Mouse (Mus musculus) midbrain, embryonic 16.5 days (tissue): ENCODE results near the gene Jmjd7. TPM values are rescaled to one million over a fixed set of nuclear protein-coding genes. Genes with fewer than 3 reads are reported as not detected.

ENCODE experiments used
- ATAC-seq: fragments of 200-750 bp; cut with Nextera tagmentation; 2 replicates; pipeline ENCODE4 v1.8.0; 2017; ENCODE audit warnings: moderate TSS enrichment
- H3K27ac ChIP-seq: fragments of 300-500 bp; sonication (generic); 2 replicates; pipeline ENCODE4 v1.5.1; 2014; ENCODE audit warnings: mild to moderate bottlenecking, low read length, mixed read lengths
- H3K27me3 ChIP-seq: fragments of 300-500 bp; sonication (generic); 2 replicates; pipeline ENCODE4 v1.6.1; 2014; ENCODE audit warnings: low read depth, low read length, mixed read lengths; ENCODE audit not compliant: control insufficient read depth, insufficient read depth
- H3K36me3 ChIP-seq: fragments of 300-500 bp; sonication (generic); 2 replicates; pipeline ENCODE4 v1.6.1; 2014; ENCODE audit warnings: mild to moderate bottlenecking, low read length, moderate library complexity, mixed read lengths; ENCODE audit not compliant: control insufficient read depth, insufficient read depth
- H3K4me1 ChIP-seq: fragments of 300-500 bp; sonication (generic); 2 replicates; pipeline ENCODE4 v1.6.1; 2014; ENCODE audit warnings: mild to moderate bottlenecking, low read length, mixed read lengths; ENCODE audit not compliant: control insufficient read depth, insufficient read depth
- H3K4me2 ChIP-seq: fragments of 300-500 bp; sonication (generic); 2 replicates; pipeline ENCODE4 v1.6.1; 2014; ENCODE audit warnings: mild to moderate bottlenecking, low read length, mixed read lengths
- H3K4me3 ChIP-seq: fragments of 300-500 bp; sonication (generic); 2 replicates; pipeline ENCODE4 v1.5.1; 2014; ENCODE audit warnings: low read depth, mild to moderate bottlenecking, low read length, moderate library complexity, mixed read lengths
- H3K9ac ChIP-seq: fragments of 300-500 bp; sonication (generic); 2 replicates; pipeline ENCODE4 v1.6.1; 2014; ENCODE audit warnings: low read depth, low read length, mixed read lengths
- H3K9me3 ChIP-seq: fragments of 300-500 bp; sonication (generic); replicated peaks from 2 replicates; pipeline ENCODE4 v1.6.1; 2014; ENCODE audit warnings: mild to moderate bottlenecking, low read length, mixed read lengths; ENCODE audit not compliant: control insufficient read depth, poor library complexity, severe bottlenecking
- WGBS: fragments of 180-500 bp; shearing (Covaris S2); extraction: QIAGEN DNeasy Blood & Tissue Kit; methylation state at CpG from one replicate; pipeline ENCODE4 v1.1.7; 2014; 5-methylcytosine and 5-hydroxymethylcytosine counted together
- polyA plus RNA-seq: library from polyadenylated mRNA; unstranded; fragments of >200 nt; fragmentation: Nextera tagmentation; extraction: Ambion mirVana; gene quantifications from 2 replicates; pipeline ENCODE4 v1.2.1, GENCODE M21; 2015

Jmjd7 gene
- polyA plus RNA-seq, 1 experiment from 2014 or later = 16.7 TPM

GRCm38 (mm10) chr2:120030380-120030779, 3.1 kb downstream of the Jmjd7 start:
- peaks cover 5% of the 10 kb centered on the region; the same call in 1 of the 2 replicates for H3K36me3 ChIP-seq
- 96% methylated on average over 8 of the region's 8 CpGs for WGBS

GRCm38 (mm10) chr2:120032726-120033467, 5.6 kb downstream of the Jmjd7 start, which contains the start of gene Pla2g4b:
Gene Pla2g4b (plus strand): TSS chr2:120033417.
- no peak for ATAC-seq
- H3K27ac ChIP-seq = no peak within 1 kb of the TSS
- no peak within 1 kb of the TSS for H3K9ac ChIP-seq
- no peak within 1 kb of the TSS for H3K4me3 ChIP-seq
- WGBS = 92% methylated on average over 12 of the region's 12 CpGs
- H3K27me3 ChIP-seq = no peaks in the 10 kb centered on the region
- H3K9me3 ChIP-seq = no peaks in the 10 kb centered on the region
- peaks cover 8% of the 10 kb centered on the region for H3K4me1 ChIP-seq
- no peak within 1 kb of the TSS for H3K4me2 ChIP-seq
- H3K36me3 ChIP-seq = peaks cover 7% of the 10 kb centered on the region; the same call in 1 of the 2 replicates

More at GRCm38 (mm10) chr2:120030380-120030779, 3.1 kb downstream of the Jmjd7 start:
- ATAC-seq = no peak
- no peaks in the 10 kb centered on the region for H3K9me3 ChIP-seq
- no peaks in the 10 kb centered on the region for H3K27me3 ChIP-seq
- no peak overlapping the region for H3K27ac ChIP-seq
- H3K9ac ChIP-seq = no peak overlapping the region
- H3K4me3 ChIP-seq = no peak overlapping the region
- H3K4me1 ChIP-seq = peaks cover 14% of the 10 kb centered on the region
- no peak overlapping the region for H3K4me2 ChIP-seq

- no peak overlapping the region for H3K27ac ChIP-seq
- H3K9ac ChIP-seq = no peak overlapping the region
- no peak overlapping the region for H3K4me2 ChIP-seq
- H3K36me3 ChIP-seq = peaks cover 13% of the 10 kb centered on the region
- no peak for ATAC-seq
- peaks cover under 1% of the 10 kb centered on the region; the same call in 1 of the 2 replicates for H3K4me1 ChIP-seq
- no peaks in the 10 kb centered on the region for H3K9me3 ChIP-seq
- no peaks in the 10 kb centered on the region for H3K27me3 ChIP-seq
- WGBS = 81% methylated on average over 5 of the region's 5 CpGs
- H3K4me3 ChIP-seq = no peak overlapping the region
Observed at GRCm38 (mm10) chr2:120033726-120034125, 6.4 kb downstream of the Jmjd7 start.

- peaks cover 28% of the 10 kb centered on the region for H3K36me3 ChIP-seq
- 95% methylated on average over 9 of the region's 9 CpGs for WGBS
- H3K4me3 ChIP-seq = no peak overlapping the region
Observed at GRCm38 (mm10) chr2:120037744-120038143, 10.5 kb downstream of the Jmjd7 start.

GRCm38 (mm10) chr2:120040991-120041390, 13.7 kb downstream of the Jmjd7 start:
- no peak for ATAC-seq
- no peak overlapping the region for H3K4me2 ChIP-seq
- H3K9me3 ChIP-seq = no peaks in the 10 kb centered on the region
- H3K4me1 ChIP-seq = no peaks in the 10 kb centered on the region
- no peak overlapping the region for H3K9ac ChIP-seq
- no peak overlapping the region for H3K27ac ChIP-seq
- no peak overlapping the region for H3K4me3 ChIP-seq
- WGBS = 97% methylated on average over 5 of the region's 5 CpGs
- H3K36me3 ChIP-seq = peaks cover 26% of the 10 kb centered on the region
- no peaks in the 10 kb centered on the region for H3K27me3 ChIP-seq

More at GRCm38 (mm10) chr2:120037744-120038143, 10.5 kb downstream of the Jmjd7 start:
- Histone ChIP-seq H3K9ac (no peak overlapping the region), H3K9me3 (no peaks in the 10 kb centered on the region), H3K4me2 (no peak overlapping the region), H3K27ac (no peak overlapping the region), H3K27me3 (no peaks in the 10 kb centered on the region), H3K4me1 (no peaks in the 10 kb centered on the region)
- ATAC-seq = no peak

GRCm38 (mm10) chr2:120044101-120044603, 16.9 kb downstream of the Jmjd7 start:
- Histone ChIP-seq H3K4me2 (no peak overlapping the region), H3K9ac (no peak overlapping the region)
- WGBS = 72% methylated on average over 4 of the region's 4 CpGs

GRCm38 (mm10) chr2:120044676-120045075, 17.4 kb downstream of the Jmjd7 start:
- no peak overlapping the region for H3K4me2 ChIP-seq
- ATAC-seq = no peak
- no peak overlapping the region for H3K9ac ChIP-seq
- WGBS = 82% methylated on average over 3 of the region's 3 CpGs
- H3K4me3 ChIP-seq = no peak overlapping the region
- no peaks in the 10 kb centered on the region for H3K4me1 ChIP-seq
- peaks cover 15% of the 10 kb centered on the region for H3K36me3 ChIP-seq
- no peak overlapping the region for H3K27ac ChIP-seq
- no peaks in the 10 kb centered on the region for H3K27me3 ChIP-seq
- no peaks in the 10 kb centered on the region for H3K9me3 ChIP-seq

More at GRCm38 (mm10) chr2:120044101-120044603, 16.9 kb downstream of the Jmjd7 start:
- H3K4me3 ChIP-seq = no peak overlapping the region
- no peaks in the 10 kb centered on the region for H3K4me1 ChIP-seq
- H3K36me3 ChIP-seq = peaks cover 18% of the 10 kb centered on the region
- no peak for ATAC-seq
- no peaks in the 10 kb centered on the region for H3K27me3 ChIP-seq
- no peak overlapping the region for H3K27ac ChIP-seq
- H3K9me3 ChIP-seq = no peaks in the 10 kb centered on the region

GRCm38 (mm10) chr2:120046486-120047310, 19.4 kb downstream of the Jmjd7 start:
- Histone ChIP-seq H3K27ac (no peak overlapping the region), H3K4me1 (no peaks in the 10 kb centered on the region), H3K4me3 (no peak overlapping the region), H3K27me3 (no peaks in the 10 kb centered on the region), H3K36me3 (peaks cover 4% of the 10 kb centered on the region; the same call in 1 of the 2 replicates), H3K9me3 (no peaks in the 10 kb centered on the region), H3K9ac (no peak overlapping the region), H3K4me2 (no peak overlapping the region)
- no peak for ATAC-seq
- WGBS = 65% methylated on average over 14 of the region's 14 CpGs
